Mouse (Mus musculus) lung, postnatal 0 days (tissue): ENCODE results near the gene Rps10. TPM values are rescaled to one million over a fixed set of nuclear protein-coding genes. Genes with fewer than 3 reads are reported as not detected.

Source experiments
- ATAC-seq: fragments of 200-750 bp; cut with Nextera tagmentation; 2 replicates; pipeline ENCODE4 v1.8.0; 2017; ENCODE audit warnings: moderate library complexity
- DNase-seq: peaks from one replicate; pipeline ENCODE4 v3.0.0-alpha.2; 2016; ENCODE audit warnings: low spot score
- H3K27ac ChIP-seq: fragments of 300-500 bp; sonication (generic); 2 replicates; pipeline ENCODE4 v1.5.1; 2014; ENCODE audit warnings: antibody characterized with exemption, mild to moderate bottlenecking, low read length, mixed read lengths
- H3K27me3 ChIP-seq: fragments of 300-500 bp; sonication (generic); replicated peaks from 2 replicates; pipeline ENCODE4 v1.6.1; 2014; ENCODE audit warnings: low read length, mixed read lengths; ENCODE audit not compliant: insufficient read depth
- H3K36me3 ChIP-seq: fragments of 300-500 bp; sonication (generic); 2 replicates; pipeline ENCODE4 v1.6.1; 2014; ENCODE audit warnings: low read length, mixed read lengths; ENCODE audit not compliant: insufficient read depth
- H3K4me1 ChIP-seq: fragments of 300-500 bp; sonication (generic); 2 replicates; pipeline ENCODE4 v1.6.1; 2014; ENCODE audit warnings: antibody characterized with exemption, low read depth, low read length, mixed read lengths; ENCODE audit not compliant: insufficient read depth
- H3K4me2 ChIP-seq: fragments of 300-500 bp; sonication (generic); replicated peaks from 2 replicates; pipeline ENCODE4 v1.6.1; 2014; ENCODE audit warnings: low read depth, mild to moderate bottlenecking, low read length, moderate library complexity, mixed read lengths
- H3K4me3 ChIP-seq: fragments of 300-500 bp; sonication (generic); 2 replicates; pipeline ENCODE4 v1.5.1; 2014; ENCODE audit warnings: low read depth, low read length
- H3K9ac ChIP-seq: fragments of 300-500 bp; sonication (generic); replicated peaks from 2 replicates; pipeline ENCODE4 v1.6.1; 2014; ENCODE audit warnings: low read depth, mild to moderate bottlenecking
- H3K9me3 ChIP-seq: fragments of 300-500 bp; sonication (generic); 2 replicates; pipeline ENCODE4 v1.6.1; 2016; ENCODE audit warnings: low read length, mixed read lengths
- CTCF ChIP-seq: IDR thresholded peaks from 2 replicates; pipeline ENCODE4 v1.5.1; 2016; ENCODE audit warnings: antibody characterized with exemption, mild to moderate bottlenecking
- EP300 ChIP-seq: IDR thresholded peaks from 2 replicates; pipeline ENCODE4 v1.6.1; 2016; ENCODE audit warnings: antibody characterized with exemption, mild to moderate bottlenecking, control low read depth
- WGBS: fragments of 180-500 bp; shearing (Covaris S2); extraction: QIAGEN DNeasy Blood & Tissue Kit; methylation state at CpG from one replicate; pipeline ENCODE4 v1.1.7; 2014; 5-methylcytosine and 5-hydroxymethylcytosine counted together
- polyA plus RNA-seq: library from polyadenylated mRNA; unstranded; fragments of >200 nt; fragmentation: Nextera tagmentation; extraction: Ambion mirVana; gene quantifications from 2 replicates; pipeline ENCODE4 v1.2.1, GENCODE M21; 2015

The Rps10 gene
- polyA plus RNA-seq, 1 experiment from 2014 or later = 659 TPM

DNA sequence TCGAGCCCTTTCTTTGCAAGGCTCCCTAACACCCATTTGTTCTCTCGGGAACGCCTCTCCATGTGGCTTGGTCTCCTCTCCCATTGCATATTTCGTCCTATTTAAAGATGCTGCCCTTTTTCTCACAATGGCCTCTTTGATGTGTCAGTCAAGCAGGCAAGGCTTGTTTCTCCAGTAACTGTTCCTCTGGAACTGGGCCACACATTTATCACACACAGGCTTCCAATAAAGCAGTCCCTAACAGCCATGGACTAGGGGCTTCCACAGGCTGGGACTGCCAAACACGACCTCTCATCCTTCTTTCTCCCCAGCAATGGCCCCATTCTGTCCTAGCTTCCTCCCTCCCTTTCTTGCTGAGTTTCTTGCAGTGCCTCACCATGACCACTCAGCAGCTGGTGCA is 9.8 kb downstream of the Rps10 start:
- Histone ChIP-seq H3K9ac (no peak overlapping the region), H3K4me3 (no peak overlapping the region), H3K27me3 (no peaks in the 10 kb centered on the region), H3K4me2 (no peak overlapping the region), H3K4me1 (peaks cover 5% of the 10 kb centered on the region; the same call in 1 of the 2 replicates), H3K27ac (no peak overlapping the region), H3K9me3 (no peaks in the 10 kb centered on the region), H3K36me3 (0 out of 2 replicates have a peak, but pooled peaks cover 15% of the 10 kb centered on the region)
- ATAC-seq (no peak), DNase-seq (no peak)
- no peak for TF ChIP-seq EP300
- no peak for TF ChIP-seq CTCF
- WGBS = 39% methylated on average over 5 of the region's 5 CpGs

DNA sequence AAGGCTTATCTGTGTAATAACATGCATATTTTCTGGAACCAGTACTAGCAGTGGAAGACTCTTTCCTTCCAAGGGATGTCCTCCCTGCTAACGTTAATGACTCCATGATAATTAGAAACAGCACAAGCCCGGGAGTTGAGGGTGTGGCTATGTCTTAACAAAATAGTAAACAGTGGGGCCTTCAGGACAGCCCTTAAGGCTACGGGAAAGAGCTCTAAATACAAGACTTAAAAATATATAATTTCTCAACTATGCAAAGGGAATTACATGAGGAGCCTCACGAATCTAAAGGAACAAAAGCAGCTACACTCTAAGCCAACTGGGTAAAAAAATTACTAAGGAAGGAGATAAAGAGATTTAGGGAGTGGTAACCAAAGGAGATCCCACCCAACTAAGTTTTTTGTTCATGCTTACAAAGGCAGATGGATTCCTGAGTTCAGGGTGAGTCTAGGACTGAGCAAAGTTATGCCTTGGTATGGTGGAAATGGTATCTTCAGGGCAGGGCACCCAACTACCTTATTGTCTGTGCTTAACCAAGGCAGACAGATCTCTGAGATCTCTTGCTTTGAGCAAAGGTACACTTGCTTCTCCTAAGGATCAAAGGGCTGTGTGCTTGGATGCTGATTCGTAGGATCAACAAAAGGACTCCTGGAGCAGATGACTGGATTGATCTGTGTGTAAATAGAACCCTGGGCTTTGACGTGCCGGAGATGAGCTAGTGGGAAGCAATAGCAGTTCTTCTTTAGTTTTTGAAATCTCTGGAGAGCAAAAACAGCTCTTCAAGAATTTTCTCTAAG is 10.8 kb downstream of the Rps10 start:
- Histone ChIP-seq H3K27me3 (no peaks in the 10 kb centered on the region), H3K4me2 (no peak overlapping the region), H3K4me1 (peaks cover 5% of the 10 kb centered on the region; the same call in 1 of the 2 replicates), H3K9me3 (no peaks in the 10 kb centered on the region), H3K36me3 (0 out of 2 replicates have a peak, but pooled peaks cover 5% of the 10 kb centered on the region), H3K27ac (no peak overlapping the region), H3K9ac (no peak overlapping the region), H3K4me3 (no peak overlapping the region)
- TF ChIP-seq CTCF (no peak), EP300 (no peak)
- DNase-seq (no peak), ATAC-seq (no peak)
- 47% methylated on average over 7 of the region's 7 CpGs for whole genome bisulfite sequencing

DNA sequence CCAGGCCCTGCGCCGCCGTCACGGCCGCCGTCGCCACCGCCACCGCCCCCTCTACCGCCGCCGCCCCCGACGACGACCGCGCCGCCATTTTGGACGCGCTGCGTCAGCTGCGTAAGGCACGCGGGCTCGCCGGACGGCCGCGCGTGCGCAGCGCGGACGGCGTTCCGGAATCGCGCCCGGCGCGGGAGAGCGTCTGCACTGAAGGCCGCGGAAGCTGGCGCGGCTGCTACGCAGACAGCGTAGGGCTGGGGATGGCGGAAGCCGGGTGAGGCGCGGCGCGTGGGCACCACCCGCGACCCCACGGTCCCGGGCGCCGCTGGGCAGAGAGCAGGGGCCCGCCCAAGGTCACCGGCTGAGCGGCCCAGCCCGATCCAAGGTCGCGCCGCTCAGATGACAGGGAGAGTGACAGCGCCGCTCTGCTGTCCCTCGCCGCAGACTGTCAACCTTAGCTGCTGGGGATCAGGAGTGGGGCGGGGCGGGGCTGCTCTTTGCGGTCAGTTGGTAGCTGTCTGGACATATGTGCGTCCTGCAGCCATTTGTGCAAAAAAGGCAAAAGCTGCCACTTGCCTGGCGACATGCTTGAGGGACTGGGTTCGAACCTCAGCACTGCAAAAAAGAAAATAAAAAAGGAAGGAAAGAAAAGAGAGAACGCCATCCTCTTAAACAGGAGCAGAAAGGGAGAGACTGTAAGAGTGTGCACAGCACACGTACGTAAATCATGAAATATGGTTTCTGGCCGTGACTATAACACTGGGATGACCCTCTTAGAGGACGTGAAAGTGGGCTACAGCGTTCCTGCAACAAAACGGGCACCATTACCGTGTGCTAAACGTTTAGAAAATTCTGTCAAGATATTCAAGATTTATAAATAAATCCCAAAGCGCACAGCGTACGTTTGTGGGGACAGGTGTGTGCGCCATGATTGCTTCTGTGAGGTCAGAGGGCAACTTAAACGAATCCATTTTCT is 12.8 kb downstream of the Rps10 start, which contains the start of gene Nudt3:
Gene Nudt3 (minus strand): TSS at position 136 of the 967 bp plus-strand sequence.
- Histone ChIP-seq H3K4me2 (peak within 1 kb of the TSS; percentile 62), H3K27ac (peak within 1 kb of the TSS; percentile 84), H3K9me3 (no peaks in the 10 kb centered on the region), H3K4me1 (peaks cover 5% of the 10 kb centered on the region; the same call in 1 of the 2 replicates), H3K36me3 (no peaks in the 10 kb centered on the region), H3K4me3 (peak within 1 kb of the TSS; percentile 76), H3K27me3 (no peaks in the 10 kb centered on the region), H3K9ac (peak within 1 kb of the TSS; percentile 75)
- peak; percentile 97 for ATAC-seq
- WGBS = 5% methylated on average over 81 of the region's 91 CpGs
- no peak for TF ChIP-seq EP300
- DNase-seq = peak; percentile 96

DNA sequence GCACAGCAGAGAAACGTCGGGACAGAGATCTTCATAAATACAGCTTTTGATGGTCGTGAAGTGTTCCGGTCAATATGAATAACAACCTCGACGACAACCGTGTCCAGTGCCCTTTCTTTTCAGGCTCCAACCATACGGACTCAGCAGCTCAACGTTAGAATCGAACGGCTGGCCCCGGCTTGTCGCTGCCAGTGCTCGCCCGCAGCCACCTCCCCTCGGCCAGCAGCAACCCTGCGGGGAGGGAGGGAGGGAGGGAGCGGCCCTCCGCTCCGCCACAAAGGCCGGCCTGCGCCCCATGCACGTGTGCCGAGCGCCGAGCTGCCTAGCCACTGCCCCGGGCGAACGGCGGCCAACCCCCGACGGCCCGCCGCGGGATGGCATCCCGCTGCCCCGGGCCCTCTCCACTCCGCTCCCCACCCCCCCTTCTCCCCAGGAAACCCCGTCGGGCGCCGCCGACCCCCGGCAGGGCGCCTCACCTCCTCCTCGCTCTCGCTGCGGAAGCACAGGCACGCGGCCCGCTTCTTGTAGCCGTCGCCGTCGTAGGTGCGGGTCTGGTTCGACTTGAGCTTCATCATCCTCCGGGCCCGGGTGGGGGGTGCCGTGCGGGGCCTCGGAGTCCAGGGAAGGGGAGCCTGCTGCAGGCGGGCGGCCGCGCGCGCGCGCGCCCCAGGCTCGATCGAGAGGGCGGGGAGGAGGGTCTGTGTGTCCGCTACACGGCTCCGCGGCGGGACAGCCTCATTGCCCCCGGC is 13.7 kb downstream of the Rps10 start:
- Histone ChIP-seq H3K4me2 (peak overlapping the region; percentile 62), H3K27ac (peak overlapping the region; percentile 84), H3K9me3 (no peaks in the 10 kb centered on the region), H3K9ac (peak overlapping the region; percentile 75), H3K36me3 (no peaks in the 10 kb centered on the region), H3K27me3 (no peaks in the 10 kb centered on the region), H3K4me1 (peaks cover 5% of the 10 kb centered on the region; the same call in 1 of the 2 replicates), H3K4me3 (peak overlapping the region; percentile 76)
- peak; percentile 68 for DNase-seq
- no peak for TF ChIP-seq EP300
- no peak for TF ChIP-seq CTCF
- ATAC-seq = peak; percentile 67
- 1% methylated on average over 65 of the region's 80 CpGs for WGBS

DNA sequence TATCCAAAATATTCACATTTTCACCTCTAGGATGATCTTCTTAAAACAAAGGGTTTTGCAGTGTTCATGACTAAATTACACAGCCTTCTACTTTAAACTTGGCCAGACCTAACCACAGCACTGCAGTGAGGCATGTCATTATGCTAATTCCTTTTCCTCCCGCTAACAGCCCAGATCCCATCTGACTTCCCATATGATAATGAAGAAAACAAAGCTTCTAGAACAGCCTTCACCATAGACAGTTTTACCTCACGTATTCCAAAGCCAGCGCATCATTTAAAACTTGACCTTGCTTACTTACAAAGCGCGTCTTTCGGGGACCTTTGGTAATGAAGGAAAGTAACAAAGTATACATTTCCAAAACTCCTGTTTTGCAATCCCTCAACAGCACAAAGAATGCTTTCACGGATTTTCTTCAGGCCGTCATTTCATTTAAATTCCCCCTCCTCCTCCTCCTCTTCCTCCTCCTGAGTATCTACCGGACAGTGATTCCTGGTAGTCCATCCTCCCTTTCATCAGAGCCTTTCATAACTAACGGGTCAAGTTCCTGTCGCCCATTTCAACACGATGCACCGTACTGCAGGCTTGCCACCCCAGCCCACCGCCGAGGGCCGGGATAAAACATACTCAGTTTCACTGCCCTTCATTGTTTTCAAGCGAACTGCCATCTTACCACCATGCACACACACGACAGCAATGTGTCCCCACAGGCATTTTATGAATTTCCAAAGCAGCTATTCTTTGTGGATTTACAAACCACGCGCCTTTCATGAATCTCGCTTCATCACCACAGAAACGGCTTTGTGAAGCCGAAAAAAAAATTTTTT is 14.6 kb downstream of the Rps10 start:
- DNase-seq = peak; percentile 38
- H3K4me3 ChIP-seq = peak overlapping the region; percentile 76
- TF ChIP-seq EP300 (no peak), CTCF (no peak)
- H3K4me2 ChIP-seq = peak overlapping the region; percentile 62
- 2% methylated on average over 23 of the region's 23 CpGs for WGBS
- no peaks in the 10 kb centered on the region for H3K9me3 ChIP-seq
- no peak overlapping the region for H3K27ac ChIP-seq
- ATAC-seq = no peak
- peak overlapping the region; percentile 75 for H3K9ac ChIP-seq
- peaks cover 5% of the 10 kb centered on the region; the same call in 1 of the 2 replicates for H3K4me1 ChIP-seq
- H3K36me3 ChIP-seq = no peaks in the 10 kb centered on the region
- no peaks in the 10 kb centered on the region for H3K27me3 ChIP-seq
